Mouse (Mus musculus) limb, embryonic 14.5 days (tissue): ENCODE measurements at regions not wholly inside any gene's neighbourhood (a gene's known extent, or its start where the extent isn't known, plus 50 kb on each side); places are given as distances from the start of the nearest gene placed in this dataset.

ENCODE experiments used
- ATAC-seq: fragments of 200-750 bp; cut with Nextera tagmentation; 2 replicates; pipeline ENCODE4 v1.8.0; 2017; ENCODE audit warnings: low read depth, moderate number of reproducible peaks, moderate TSS enrichment; ENCODE audit not compliant: low FRiP score
- DNase-seq: peaks from one replicate; pipeline ENCODE4 v3.0.0-alpha.2; 2015; ENCODE audit warnings: low spot score
- H3K27ac ChIP-seq: fragments of 300-500 bp; sonication (generic); replicated peaks from 2 replicates; pipeline ENCODE4 v1.5.1; 2014; ENCODE audit warnings: low read depth, mild to moderate bottlenecking, low read length, moderate library complexity, mixed read lengths
- H3K27me3 ChIP-seq: fragments of 300-500 bp; sonication (generic); 2 replicates; pipeline ENCODE4 v1.6.1; 2014; ENCODE audit warnings: low read length, mixed read lengths; ENCODE audit not compliant: control insufficient read depth, insufficient read depth
- H3K36me3 ChIP-seq: fragments of 300-500 bp; sonication (generic); 2 replicates; pipeline ENCODE4 v1.6.1; 2014; ENCODE audit warnings: mild to moderate bottlenecking, low read length, moderate library complexity, mixed read lengths; ENCODE audit not compliant: control insufficient read depth, insufficient read depth
- H3K4me1 ChIP-seq: fragments of 300-500 bp; sonication (generic); 2 replicates; pipeline ENCODE4 v1.6.1; 2014; ENCODE audit warnings: antibody characterized with exemption, low read length, mixed read lengths; ENCODE audit not compliant: control insufficient read depth, insufficient read depth
- H3K4me2 ChIP-seq: fragments of 300-500 bp; sonication (generic); replicated peaks from 2 replicates; pipeline ENCODE4 v1.6.1; 2014; ENCODE audit warnings: low read depth, mild to moderate bottlenecking, low read length, moderate library complexity; ENCODE audit not compliant: severe bottlenecking
- H3K4me3 ChIP-seq: fragments of 300-500 bp; sonication (generic); replicated peaks from 2 replicates; pipeline ENCODE4 v1.5.1; 2014; ENCODE audit warnings: low read length
- H3K9ac ChIP-seq: fragments of 300-500 bp; sonication (generic); 2 replicates; pipeline ENCODE4 v1.6.1; 2014; ENCODE audit warnings: mild to moderate bottlenecking, low read depth, low read length, moderate library complexity; ENCODE audit not compliant: severe bottlenecking
- H3K9me3 ChIP-seq: fragments of 300-500 bp; sonication (generic); 2 replicates; pipeline ENCODE4 v1.6.1; 2016; ENCODE audit warnings: low read length; ENCODE audit not compliant: control insufficient read depth
- POLR2A ChIP-seq: fragments of 200-500 bp; IDR thresholded peaks from 2 replicates; pipeline ENCODE4 v1.8.0; 2012; ENCODE audit warnings: inconsistent platforms, mild to moderate bottlenecking, moderate library complexity, borderline replicate concordance; ENCODE audit not compliant: insufficient read depth, insufficient read length; ENCODE audit errors: extremely low read depth
- WGBS: fragments of 180-500 bp; shearing (Covaris S2); extraction: QIAGEN DNeasy Blood & Tissue Kit; methylation state at CpG from one replicate; pipeline ENCODE4 v1.1.7; 2014; 5-methylcytosine and 5-hydroxymethylcytosine counted together

DNA sequence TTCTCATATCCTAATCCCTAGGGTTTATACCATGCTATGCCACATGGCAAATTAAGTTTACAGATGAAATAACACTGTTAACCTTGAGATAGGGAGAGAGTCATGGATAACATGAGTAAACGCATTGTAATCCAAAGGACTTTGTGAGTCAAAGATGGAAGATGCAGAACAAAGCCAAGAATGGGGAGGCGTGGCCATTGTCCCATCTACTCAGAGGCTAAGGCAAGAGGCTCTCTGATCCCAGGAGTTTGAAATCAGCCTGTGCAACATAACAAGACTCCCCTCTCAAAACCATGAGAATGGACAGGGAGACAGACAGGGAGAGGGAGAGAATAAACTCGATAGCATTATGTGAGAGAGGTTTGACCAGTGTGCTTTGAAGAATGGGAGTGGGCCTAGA lies 112.4 kb upstream of the Ptgfr start:
- H3K9ac ChIP-seq = no peak overlapping the region
- no peaks in the 10 kb centered on the region for H3K9me3 ChIP-seq
- no peak for TF ChIP-seq POLR2A

DNA sequence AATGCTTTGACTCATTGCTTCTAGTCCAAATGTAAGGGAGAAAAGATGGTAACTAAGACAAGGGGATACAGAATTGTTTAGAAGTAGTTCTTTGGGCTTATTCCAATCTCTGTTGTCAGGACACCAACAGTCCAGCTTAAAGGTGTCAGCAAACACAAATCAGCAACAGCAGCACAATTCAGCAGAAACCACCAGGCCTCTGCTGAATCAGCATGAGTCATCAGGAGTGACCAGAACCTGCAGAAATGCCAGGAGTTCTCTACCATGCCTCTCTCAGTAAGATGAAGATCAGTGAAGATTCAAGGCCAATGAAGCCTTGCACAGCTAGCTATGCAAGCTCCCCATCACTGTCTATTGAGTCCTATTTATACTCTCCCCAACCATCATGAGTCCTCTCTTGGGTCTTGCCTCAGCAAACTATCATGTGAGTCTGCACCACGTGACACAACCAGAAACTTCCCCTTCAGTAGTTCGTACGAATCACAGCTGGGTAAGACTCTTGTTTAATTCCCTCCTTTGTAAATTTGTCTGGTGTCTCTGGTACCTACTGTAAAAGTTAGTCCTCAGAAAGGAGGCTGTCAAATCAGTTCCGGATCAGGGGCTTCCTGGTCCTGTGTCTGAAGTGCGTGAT lies 110.7 kb upstream of the Ptgfr start:
- Histone ChIP-seq H3K9me3 (no peaks in the 10 kb centered on the region), H3K4me1 (peaks cover 3% of the 10 kb centered on the region; the same call in 1 of the 2 replicates), H3K27ac (no peak overlapping the region), H3K4me3 (no peak overlapping the region), H3K36me3 (no peaks in the 10 kb centered on the region), H3K27me3 (no peaks in the 10 kb centered on the region), H3K4me2 (no peak overlapping the region), H3K9ac (no peak overlapping the region)
- no peak for TF ChIP-seq POLR2A
- DNase-seq (no peak), ATAC-seq (no peak)
- WGBS = 88% methylated on average over 5 of the region's 5 CpGs

More for the DNA sequence above, 112.4 kb upstream of the Ptgfr start:
- WGBS = 86% methylated on average over 3 of the region's 3 CpGs
- H3K27ac ChIP-seq = no peak overlapping the region
- no peaks in the 10 kb centered on the region for H3K27me3 ChIP-seq
- H3K36me3 ChIP-seq = no peaks in the 10 kb centered on the region
- H3K4me3 ChIP-seq = no peak overlapping the region
- H3K4me2 ChIP-seq = no peak overlapping the region
- DNase-seq (no peak), ATAC-seq (no peak)
- peaks cover 3% of the 10 kb centered on the region; the same call in 1 of the 2 replicates for H3K4me1 ChIP-seq

DNA sequence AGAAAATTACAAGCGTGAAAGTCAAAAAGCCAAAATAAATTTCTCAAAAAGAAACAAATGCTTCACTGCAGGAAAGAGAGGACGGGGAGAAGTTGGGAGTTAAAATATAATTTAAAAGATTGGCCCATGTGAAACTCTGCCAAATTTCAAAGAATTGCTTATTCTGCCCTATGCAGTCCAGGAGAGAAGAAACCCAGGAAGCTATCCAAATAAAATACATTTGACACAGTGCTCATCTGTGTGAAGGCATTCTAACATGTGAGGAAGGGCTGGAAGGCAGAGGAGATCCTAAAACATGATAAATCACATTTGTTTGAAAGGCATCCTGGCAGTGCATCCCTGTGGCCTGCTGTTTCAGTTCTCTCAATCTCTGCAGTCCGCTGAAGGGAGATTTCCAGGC lies 108.5 kb upstream of the Ptgfr start:
- TF ChIP-seq POLR2A = no peak
- H3K36me3 ChIP-seq = no peaks in the 10 kb centered on the region
- DNase-seq (no peak), ATAC-seq (no peak)
- H3K9me3 ChIP-seq = no peaks in the 10 kb centered on the region
- no peaks in the 10 kb centered on the region for H3K27me3 ChIP-seq
- WGBS = 73% methylated on average over 3 of the region's 3 CpGs
- peaks cover 3% of the 10 kb centered on the region; the same call in 1 of the 2 replicates for H3K4me1 ChIP-seq
- H3K4me2 ChIP-seq = no peak overlapping the region
- no peak overlapping the region for H3K27ac ChIP-seq
- H3K9ac ChIP-seq = no peak overlapping the region
- no peak overlapping the region for H3K4me3 ChIP-seq

DNA sequence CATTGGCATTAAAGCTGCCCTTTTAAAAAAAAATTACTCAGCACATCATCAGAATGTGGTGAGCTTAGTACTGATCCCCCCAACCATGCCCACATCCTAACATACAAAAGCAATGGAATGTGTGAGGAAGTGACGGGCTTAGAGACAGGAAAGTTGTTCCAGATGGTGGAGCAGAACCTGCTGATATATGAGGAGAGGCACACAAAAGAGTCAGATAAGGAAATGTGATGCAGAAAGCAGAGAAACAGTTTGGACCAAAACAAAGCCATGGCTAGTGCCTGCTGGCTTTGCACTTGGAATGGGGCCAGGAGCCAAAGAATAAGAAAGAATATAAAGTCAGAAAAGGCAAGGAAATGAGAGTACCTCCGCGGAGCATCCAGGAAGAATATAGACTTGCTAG lies 106.1 kb upstream of the Ptgfr start:
- TF ChIP-seq POLR2A = no peak
- H3K4me3 ChIP-seq = no peak overlapping the region
- ATAC-seq = no peak

DNA sequence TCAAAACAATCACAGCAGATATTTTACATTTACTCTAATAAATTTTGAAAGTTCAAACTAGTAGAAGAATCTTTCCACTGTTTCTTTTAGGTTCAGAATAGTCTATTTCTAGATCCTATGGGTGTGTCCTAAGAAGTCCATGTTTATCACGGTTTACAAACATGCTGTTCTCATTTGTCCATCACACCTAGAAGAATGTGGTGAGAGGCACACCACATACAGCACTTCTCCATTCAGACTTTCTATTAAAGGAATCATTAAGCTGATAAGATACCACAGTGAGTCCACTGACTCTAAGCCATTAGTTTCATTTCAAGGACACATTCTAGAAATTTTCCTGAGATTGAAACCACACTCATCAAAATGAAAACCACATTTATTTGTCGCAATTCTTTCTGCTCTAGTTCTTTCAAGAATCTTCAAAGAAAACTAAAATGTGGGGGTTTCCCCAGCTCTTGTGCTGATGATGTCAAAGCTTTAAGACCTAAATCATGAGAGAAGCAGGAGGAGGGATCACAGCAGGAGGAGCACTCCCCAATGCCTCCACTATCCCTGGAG lies 101.1 kb upstream of the Ptgfr start:
- H3K9me3 ChIP-seq = no peaks in the 10 kb centered on the region
- no peak overlapping the region for H3K9ac ChIP-seq
- 35% methylated on average over 2 of the region's 2 CpGs for WGBS
- no peak overlapping the region for H3K27ac ChIP-seq
- H3K4me2 ChIP-seq = no peak overlapping the region
- H3K4me3 ChIP-seq = no peak overlapping the region
- DNase-seq = no peak
- no peaks in the 10 kb centered on the region for H3K4me1 ChIP-seq
- H3K36me3 ChIP-seq = no peaks in the 10 kb centered on the region
- no peaks in the 10 kb centered on the region for H3K27me3 ChIP-seq
- TF ChIP-seq POLR2A = no peak
- no peak for ATAC-seq

More for the DNA sequence above, 106.1 kb upstream of the Ptgfr start:
- DNase-seq = no peak
- no peaks in the 10 kb centered on the region for H3K9me3 ChIP-seq
- 51% methylated on average over 3 of the region's 3 CpGs for WGBS
- no peak overlapping the region for H3K4me2 ChIP-seq
- no peaks in the 10 kb centered on the region for H3K36me3 ChIP-seq
- no peaks in the 10 kb centered on the region for H3K27me3 ChIP-seq
- peaks cover 3% of the 10 kb centered on the region; the same call in 1 of the 2 replicates for H3K4me1 ChIP-seq
- H3K27ac ChIP-seq = no peak overlapping the region
- no peak overlapping the region for H3K9ac ChIP-seq
